Mouse (Mus musculus) stomach, embryonic 16.5 days (tissue): ENCODE data around the gene Sort1. TPM values are rescaled to one million over a fixed set of nuclear protein-coding genes. Genes with fewer than 3 reads are reported as not detected.

Source experiments
- ATAC-seq: fragments of 200-750 bp; cut with Nextera tagmentation; 2 replicates; pipeline ENCODE4 v1.8.0; 2017; ENCODE audit warnings: moderate number of reproducible peaks, moderate TSS enrichment; ENCODE audit not compliant: insufficient read depth, low FRiP score
- H3K27ac ChIP-seq: fragments of 300-500 bp; sonication (generic); 2 replicates; pipeline ENCODE4 v1.5.1; 2014; ENCODE audit warnings: low read length
- H3K27me3 ChIP-seq: fragments of 300-500 bp; sonication (generic); 2 replicates; pipeline ENCODE4 v1.6.1; 2014; ENCODE audit warnings: low read length, control low read depth, mixed read lengths; ENCODE audit not compliant: control insufficient read depth, insufficient read depth
- H3K36me3 ChIP-seq: fragments of 300-500 bp; sonication (generic); 2 replicates; pipeline ENCODE4 v1.6.1; 2014; ENCODE audit warnings: low read length; ENCODE audit not compliant: control insufficient read depth, insufficient read depth
- H3K4me1 ChIP-seq: fragments of 300-500 bp; sonication (generic); 2 replicates; pipeline ENCODE4 v1.6.1; 2014; ENCODE audit warnings: low read length, control low read depth, mixed read lengths; ENCODE audit not compliant: control insufficient read depth, insufficient read depth
- H3K4me2 ChIP-seq: fragments of 300-500 bp; sonication (generic); 2 replicates; pipeline ENCODE4 v1.6.1; 2014; ENCODE audit warnings: low read depth, low read length, mixed read lengths
- H3K4me3 ChIP-seq: fragments of 300-500 bp; sonication (generic); replicated peaks from 2 replicates; pipeline ENCODE4 v1.5.1; 2014; ENCODE audit warnings: mild to moderate bottlenecking, low read length
- H3K9ac ChIP-seq: fragments of 300-500 bp; sonication (generic); 2 replicates; pipeline ENCODE4 v1.6.1; 2014; ENCODE audit warnings: low read length
- H3K9me3 ChIP-seq: fragments of 300-500 bp; sonication (generic); replicated peaks from 2 replicates; pipeline ENCODE4 v1.6.1; 2016; ENCODE audit warnings: low read length, control low read depth; ENCODE audit not compliant: control insufficient read depth
- WGBS: fragments of 180-500 bp; shearing (Covaris S2); extraction: QIAGEN DNeasy Blood & Tissue Kit; methylation state at CpG from one replicate; pipeline ENCODE4 v1.1.7; 2014; 5-methylcytosine and 5-hydroxymethylcytosine counted together
- polyA plus RNA-seq: library from polyadenylated mRNA; unstranded; fragments of >200 nt; fragmentation: Nextera tagmentation; extraction: Ambion mirVana; gene quantifications from 2 replicates; pipeline ENCODE4 v1.2.1, GENCODE M21; 2015

Gene Sort1
- polyA plus RNA-seq, 1 experiment from 2014 or later = 7.4 TPM

DNA sequence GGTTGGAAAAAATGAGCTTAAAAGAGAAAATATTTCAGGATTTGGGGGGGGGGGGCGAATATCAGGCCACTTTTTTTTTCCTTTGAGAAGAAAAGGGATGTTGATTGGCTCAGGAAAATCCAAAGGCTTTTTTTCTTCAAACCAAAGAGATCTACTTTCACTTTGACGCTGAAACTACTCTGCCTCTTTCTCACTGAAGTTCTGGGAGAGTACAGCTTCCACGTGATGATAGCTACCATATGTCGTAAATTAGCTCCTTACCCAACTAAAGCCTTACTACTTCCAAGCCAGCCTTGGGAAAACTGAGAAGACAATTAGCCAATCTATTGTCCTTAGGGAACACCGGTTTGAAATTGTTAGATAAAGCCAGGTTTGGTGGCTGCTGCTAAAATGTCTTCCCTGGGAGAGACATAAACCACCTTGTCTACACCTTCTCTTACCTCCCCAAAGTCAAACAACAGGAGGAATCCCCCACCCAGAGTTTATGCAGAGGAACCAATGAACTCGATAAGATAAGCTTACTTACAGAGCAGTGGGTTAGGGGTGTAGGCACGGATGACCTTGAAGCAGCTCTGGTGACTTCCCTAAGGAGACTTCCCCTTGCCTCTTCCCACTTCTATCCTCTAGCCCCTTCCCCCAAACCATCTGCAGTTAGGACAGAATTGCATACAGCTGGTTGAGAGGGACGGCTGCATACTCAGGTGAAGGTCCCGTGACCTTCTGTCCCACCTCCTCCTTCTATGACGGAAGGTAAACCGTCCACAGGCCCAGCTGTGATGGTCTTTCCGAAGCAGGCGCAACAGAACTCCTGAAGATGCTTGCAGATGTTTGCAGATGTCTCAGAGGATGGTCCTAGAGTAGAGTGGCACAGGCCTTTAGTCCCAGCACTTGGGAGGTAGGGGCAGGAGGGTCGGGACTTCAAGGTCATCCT, 98.3 kb downstream of the Sort1 start:
- Histone ChIP-seq H3K4me2 (peak overlapping the region; percentile 64), H3K27ac (peak overlapping the region; percentile 5), H3K27me3 (no peaks in the 10 kb centered on the region), H3K9me3 (no peaks in the 10 kb centered on the region), H3K4me1 (peaks cover 24% of the 10 kb centered on the region), H3K36me3 (0 out of 2 replicates have a peak, but pooled peaks cover 4% of the 10 kb centered on the region), H3K9ac (peak overlapping the region; percentile 6; the same call in 1 of the 2 replicates), H3K4me3 (peak overlapping the region; percentile 69)
- no peak for ATAC-seq
- WGBS = 55% methylated on average over 14 of the region's 14 CpGs

DNA sequence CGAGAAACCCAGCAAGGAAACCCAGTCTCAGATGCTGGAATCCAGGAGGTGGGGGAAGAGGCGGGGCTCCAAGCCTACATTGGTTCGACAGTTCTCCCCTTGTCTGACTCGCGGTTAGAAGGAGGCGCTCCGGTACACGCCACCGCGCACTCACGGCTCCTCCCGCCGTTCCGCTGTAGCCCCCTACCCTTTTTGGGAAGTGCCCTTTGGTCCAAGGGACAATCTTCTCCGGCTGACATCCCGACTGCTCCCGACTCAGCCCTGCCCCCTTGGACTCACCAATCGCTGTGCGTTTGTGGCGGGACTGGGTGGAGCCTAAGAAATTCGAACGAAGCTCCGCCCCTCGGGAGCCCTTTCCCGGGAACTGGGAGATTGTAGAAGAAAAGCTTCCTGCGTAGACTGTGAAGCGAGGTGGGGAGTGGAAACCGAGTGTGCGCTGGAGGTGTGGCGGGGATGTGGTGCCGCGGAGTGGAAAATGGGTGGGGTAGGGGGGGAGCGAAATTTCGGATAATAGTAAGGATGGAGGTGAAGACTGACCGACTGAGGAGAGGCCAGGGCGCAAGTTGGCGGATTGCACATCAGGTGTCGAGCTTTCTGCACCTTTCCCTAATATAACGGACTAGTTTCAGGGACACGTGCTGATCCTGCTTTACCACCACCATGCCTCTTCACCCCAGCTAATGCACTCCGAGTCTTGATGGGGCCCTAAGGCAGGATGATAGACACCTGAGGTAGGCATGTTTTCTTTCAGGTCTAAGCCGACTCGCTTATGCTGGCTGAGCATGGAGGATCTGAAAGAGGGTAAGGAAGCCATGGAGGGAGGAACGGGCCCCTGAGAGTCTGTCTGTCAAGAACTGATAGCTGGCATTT, 99.8 kb downstream of the Sort1 start, which contains the start of gene Psrc1:
Gene Psrc1, plus strand, starts transcription at position 355 of the 870 bp plus-strand sequence.
- Histone ChIP-seq H3K9me3 (no peaks in the 10 kb centered on the region), H3K36me3 (0 out of 2 replicates have a peak, but pooled peaks cover 4% of the 10 kb centered on the region), H3K4me1 (peaks cover 26% of the 10 kb centered on the region), H3K4me2 (peak within 1 kb of the TSS; percentile 64), H3K4me3 (peak within 1 kb of the TSS; percentile 69), H3K27me3 (no peaks in the 10 kb centered on the region), H3K27ac (peak within 1 kb of the TSS; percentile 52), H3K9ac (peak within 1 kb of the TSS; percentile 68)
- peak; percentile 92 for ATAC-seq
- 2% methylated on average over 43 of the region's 44 CpGs for WGBS

DNA sequence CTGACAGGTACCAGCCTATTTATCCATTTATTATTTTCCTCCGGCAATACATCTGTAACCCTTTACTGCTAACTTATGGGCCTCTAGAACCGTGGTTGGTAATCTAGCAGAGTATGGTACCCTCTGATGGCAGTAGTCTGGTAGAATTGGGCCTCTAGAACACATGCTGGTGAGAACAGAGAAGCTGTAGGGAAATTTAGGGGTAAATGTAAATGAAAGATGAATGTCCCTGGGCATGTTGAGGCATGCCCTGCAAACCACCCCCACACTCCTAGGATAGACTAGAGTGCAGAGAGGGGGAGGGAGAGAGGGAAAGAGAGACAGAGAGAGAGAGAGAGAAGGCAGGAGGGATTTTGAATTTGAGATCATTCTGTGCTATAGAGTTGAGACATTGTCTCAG, 100.5 kb downstream of the Sort1 start:
- no peak for ATAC-seq

DNA sequence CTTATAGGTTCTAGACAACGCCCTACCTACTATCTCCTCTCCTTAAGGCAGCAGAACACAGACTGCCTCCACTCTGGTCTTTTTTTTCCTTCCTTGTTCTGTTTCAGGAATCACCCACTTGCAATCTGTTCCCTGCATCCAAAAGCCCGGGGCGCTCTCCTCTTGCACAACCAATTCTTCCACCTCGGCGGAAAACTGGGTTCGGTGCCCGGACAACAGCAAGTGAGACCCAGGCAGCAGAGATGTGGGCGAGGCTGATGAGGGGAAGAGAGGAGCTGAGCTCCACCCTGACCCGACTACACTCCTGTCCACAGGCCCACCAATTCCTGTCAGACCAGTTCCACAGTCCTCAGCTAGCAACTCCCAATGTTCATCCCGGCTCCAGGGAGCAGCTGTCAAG, 102.3 kb downstream of the Sort1 start:
- Histone ChIP-seq H3K9ac (0 out of 2 replicates have a peak overlapping the region, but pooled peaks have one; percentile 24), H3K27me3 (no peaks in the 10 kb centered on the region), H3K36me3 (0 out of 2 replicates have a peak, but pooled peaks cover 4% of the 10 kb centered on the region), H3K27ac (peak overlapping the region; percentile 37), H3K4me3 (no peak overlapping the region), H3K4me2 (no peak overlapping the region), H3K4me1 (peaks cover 29% of the 10 kb centered on the region), H3K9me3 (no peaks in the 10 kb centered on the region)
- no peak for ATAC-seq
- 73% methylated on average over 10 of the region's 10 CpGs for WGBS

More for the DNA sequence above, 100.5 kb downstream of the Sort1 start:
- Histone ChIP-seq H3K4me1 (peaks cover 29% of the 10 kb centered on the region), H3K27me3 (no peaks in the 10 kb centered on the region), H3K4me2 (peak overlapping the region; percentile 64), H3K27ac (no peak overlapping the region), H3K9me3 (no peaks in the 10 kb centered on the region), H3K36me3 (0 out of 2 replicates have a peak, but pooled peaks cover 4% of the 10 kb centered on the region), H3K4me3 (peak overlapping the region; percentile 69), H3K9ac (peak overlapping the region; percentile 54)
- WGBS = 30% methylated on average over 2 of the region's 2 CpGs

DNA sequence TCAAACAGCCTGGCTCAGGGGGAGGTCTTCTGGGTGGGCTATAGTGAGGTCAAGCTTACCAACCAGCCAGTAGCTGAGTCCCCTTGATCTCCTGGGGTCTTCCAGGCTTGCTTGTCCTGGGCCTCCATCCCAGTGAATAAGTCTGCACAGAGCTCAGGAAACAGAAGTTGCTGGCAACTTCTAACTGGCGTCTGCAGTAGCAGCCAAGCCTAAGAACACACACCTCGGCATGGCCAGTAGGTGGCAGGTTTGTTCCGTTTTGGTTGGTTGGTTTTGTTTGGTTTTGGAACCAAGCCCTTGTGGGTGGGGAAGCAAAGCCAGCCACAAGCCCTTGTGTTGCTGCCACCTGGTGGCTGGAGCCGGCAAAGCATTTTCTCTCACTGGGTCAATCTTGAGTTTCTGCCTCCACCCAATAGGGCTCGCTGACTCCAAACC, 105.2 kb downstream of the Sort1 start:
- no peaks in the 10 kb centered on the region for H3K9me3 ChIP-seq
- 0% methylated on average over 5 of the region's 5 CpGs for WGBS
- H3K27me3 ChIP-seq = no peaks in the 10 kb centered on the region
- ATAC-seq = peak; percentile 82
- peak overlapping the region; percentile 56 for H3K9ac ChIP-seq
- peaks cover 31% of the 10 kb centered on the region for H3K4me1 ChIP-seq
- 0 out of 2 replicates have a peak, but pooled peaks cover 4% of the 10 kb centered on the region for H3K36me3 ChIP-seq
- H3K4me3 ChIP-seq = no peak overlapping the region
- peak overlapping the region; percentile 59; the same call in 1 of the 2 replicates for H3K27ac ChIP-seq
- H3K4me2 ChIP-seq = no peak overlapping the region

DNA sequence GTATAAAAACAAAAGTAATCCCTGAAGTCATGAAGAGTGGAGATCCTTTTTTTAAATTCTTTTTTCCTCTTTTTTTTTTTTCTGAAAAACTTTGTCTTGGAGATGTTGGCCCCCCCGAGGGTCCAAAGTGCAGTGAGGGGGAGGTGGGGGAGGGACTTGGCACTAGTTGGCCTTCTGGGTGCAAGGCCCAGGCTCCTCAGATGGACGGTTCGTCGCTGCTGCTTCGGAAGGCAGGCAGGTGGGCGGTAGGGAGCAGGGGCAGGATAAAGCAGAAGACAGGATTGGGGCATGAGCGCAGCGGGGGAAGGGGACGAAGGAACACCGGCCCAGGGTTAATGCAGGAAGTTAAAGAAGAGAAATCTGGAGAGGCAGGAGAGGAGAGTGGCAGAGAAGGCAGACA, 108.4 kb downstream of the Sort1 start:
- H3K27me3 ChIP-seq = no peaks in the 10 kb centered on the region
- no peak overlapping the region for H3K27ac ChIP-seq
- WGBS = 15% methylated on average over 10 of the region's 10 CpGs
- ATAC-seq = no peak
- peak overlapping the region; percentile 45; the same call in 1 of the 2 replicates for H3K9ac ChIP-seq
- H3K4me1 ChIP-seq = peaks cover 18% of the 10 kb centered on the region
- no peak overlapping the region for H3K4me3 ChIP-seq
- 0 out of 2 replicates have a peak, but pooled peaks cover 4% of the 10 kb centered on the region for H3K36me3 ChIP-seq
- H3K4me2 ChIP-seq = peak overlapping the region; percentile 33; the same call in 1 of the 2 replicates
- H3K9me3 ChIP-seq = no peaks in the 10 kb centered on the region

GRCm38 (mm10) chr3:108392793-108393192, 108.9 kb downstream of the Sort1 start:
- H3K9ac ChIP-seq = peak overlapping the region; percentile 45; the same call in 1 of the 2 replicates
- no peak overlapping the region for H3K27ac ChIP-seq
- no peaks in the 10 kb centered on the region for H3K27me3 ChIP-seq
- 54% methylated on average over 15 of the region's 15 CpGs for WGBS
- H3K9me3 ChIP-seq = no peaks in the 10 kb centered on the region
- 0 out of 2 replicates have a peak overlapping the region, but pooled peaks have one; percentile 33 for H3K4me2 ChIP-seq
- ATAC-seq = no peak
- H3K36me3 ChIP-seq = 0 out of 2 replicates have a peak, but pooled peaks cover 4% of the 10 kb centered on the region
- H3K4me3 ChIP-seq = no peak overlapping the region
- peaks cover 18% of the 10 kb centered on the region for H3K4me1 ChIP-seq

DNA sequence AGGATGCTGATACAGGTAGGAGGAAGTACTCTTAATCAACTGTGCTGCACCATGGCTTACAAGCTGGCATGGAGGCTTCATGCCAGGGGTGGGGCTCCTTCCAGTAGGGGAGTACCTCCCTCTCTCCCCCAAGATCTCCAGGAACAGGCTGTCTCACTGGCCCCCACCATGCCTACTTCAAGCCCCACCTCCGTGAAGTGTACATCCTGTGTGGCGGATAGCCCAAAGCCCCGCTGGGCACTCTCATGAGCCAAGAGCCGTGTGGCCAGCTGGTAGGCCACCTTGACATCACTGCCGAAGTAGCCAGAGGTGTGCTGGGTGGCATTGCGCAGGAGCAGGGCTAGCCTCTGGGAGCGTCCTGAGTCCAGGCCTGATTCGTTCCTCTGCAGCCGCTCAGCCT, 114.4 kb downstream of the Sort1 start:
- Histone ChIP-seq H3K4me3 (no peak overlapping the region), H3K4me1 (peaks cover 3% of the 10 kb centered on the region; the same call in 1 of the 2 replicates), H3K9me3 (no peaks in the 10 kb centered on the region), H3K4me2 (no peak overlapping the region), H3K27ac (no peak overlapping the region), H3K9ac (no peak overlapping the region), H3K36me3 (0 out of 2 replicates have a peak, but pooled peaks cover 4% of the 10 kb centered on the region), H3K27me3 (no peaks in the 10 kb centered on the region)
- ATAC-seq = no peak
- WGBS = 86% methylated on average over 9 of the region's 9 CpGs
